ENCODE assay signal across 9 mouse cellular contexts in genomic region chr16:37777796-37778475, GRCm38 (mm10). TPM values are rescaled to one million over a fixed set of nuclear protein-coding genes. Genes with fewer than 3 reads are reported as not detected.
DNase-seq lines count a peak whose midpoint lies in the region; ATAC-seq and TF ChIP-seq lines count a peak whose summit lies in the region.
"Had no signal": no experiment of that assay in that cellular context is flagged by ENCODE, and none has a peak within 500 bp of the region (broad histone marks: within the 10 kb centered on the region; RNA-seq: fewer than 3 reads in every experiment).

No protein-coding gene starts in this region.

- H3K79me2 ChIP-seq in liver, adult 2 months (ENCODE audit: control insufficient read depth, insufficient read depth, low read length), result no peaks in the 10 kb centered on the region

- no peak overlapping the region for H3K9ac ChIP-seq in liver, adult 2 months (ENCODE audit: low read depth, low read length)
- peak overlapping the region; percentile 89 for H3K9ac ChIP-seq in forebrain, embryonic 13.5 days
- peak overlapping the region; percentile 93 for H3K9ac ChIP-seq in limb, embryonic 14.5 days (ENCODE audit: low read depth, low read length, severe bottlenecking)
- H3K9ac ChIP-seq in stomach, embryonic 14.5 days (replicated peaks; ENCODE audit: low read depth, low read length), result peak overlapping the region; percentile 93

- ATAC-seq in forebrain, embryonic 13.5 days, result no peak
- ATAC-seq in limb, embryonic 14.5 days (ENCODE audit: low FRiP score, low read depth), result peak; percentile 76
- ATAC-seq in stomach, embryonic 14.5 days (ENCODE audit: insufficient number of reproducible peaks, insufficient read depth, low FRiP score, low read depth), result no peak

- no peak overlapping the region for H3K27ac ChIP-seq in liver, adult 2 months (replicated peaks; ENCODE audit: insufficient read depth, low read depth, low read length)
- H3K27ac ChIP-seq in forebrain, embryonic 13.5 days, result peak overlapping the region; percentile 51; the same call in 1 of the 2 replicates
- peak overlapping the region; percentile 94 for H3K27ac ChIP-seq in limb, embryonic 14.5 days (replicated peaks; ENCODE audit: low read depth, low read length)
- peak overlapping the region; percentile 93 for H3K27ac ChIP-seq in stomach, embryonic 14.5 days (ENCODE audit: low read length)

- no peaks in the 10 kb centered on the region for H3K4me1 ChIP-seq in liver, adult 2 months (ENCODE audit: control insufficient read depth, insufficient read depth, low read length)
- H3K4me1 ChIP-seq in forebrain, embryonic 13.5 days, result peaks cover 34% of the 10 kb centered on the region
- peaks cover 24% of the 10 kb centered on the region for H3K4me1 ChIP-seq in limb, embryonic 14.5 days (ENCODE audit: control insufficient read depth, insufficient read depth, low read length)
- H3K4me1 ChIP-seq in stomach, embryonic 14.5 days (ENCODE audit: control insufficient read depth, insufficient read depth, low read length), result peaks cover 16% of the 10 kb centered on the region

- no peaks in the 10 kb centered on the region for H3K36me3 ChIP-seq in liver, adult 2 months (ENCODE audit: control insufficient read depth, insufficient read depth, low read length)
- H3K36me3 ChIP-seq in forebrain, embryonic 13.5 days (ENCODE audit: poor library complexity, severe bottlenecking), result no peaks in the 10 kb centered on the region
- H3K36me3 ChIP-seq in limb, embryonic 14.5 days (ENCODE audit: control insufficient read depth, insufficient read depth, low read length), result peaks cover 23% of the 10 kb centered on the region
- H3K36me3 ChIP-seq in stomach, embryonic 14.5 days (ENCODE audit: control insufficient read depth, insufficient read depth, low read length), result 0 out of 2 replicates have a peak, but pooled peaks cover 3% of the 10 kb centered on the region

- TF ChIP-seq POLR2A in liver, adult 2 months (IDR thresholded peaks at IDR 0.05; ENCODE audit: extremely low read depth, insufficient read depth, low read length), result no peak
- no peak for TF ChIP-seq POLR2A in limb, embryonic 14.5 days (IDR thresholded peaks at IDR 0.05; ENCODE audit: borderline replicate concordance, extremely low read depth, insufficient read depth, insufficient read length)

- peaks cover 4% of the 10 kb centered on the region; the same call in 1 of the 2 replicates for H3K27me3 ChIP-seq in liver, adult 2 months (ENCODE audit: control insufficient read depth, insufficient read depth, low read length)
- no peaks in the 10 kb centered on the region for H3K27me3 ChIP-seq in forebrain, embryonic 13.5 days
- no peaks in the 10 kb centered on the region for H3K27me3 ChIP-seq in limb, embryonic 14.5 days (ENCODE audit: control insufficient read depth, insufficient read depth, low read length)
- H3K27me3 ChIP-seq in stomach, embryonic 14.5 days (ENCODE audit: control insufficient read depth, insufficient read depth, low read length), result no peaks in the 10 kb centered on the region

- H3K4me2 ChIP-seq in forebrain, embryonic 13.5 days, result peak overlapping the region; percentile 95
- peak overlapping the region; percentile 66 for H3K4me2 ChIP-seq in limb, embryonic 14.5 days (replicated peaks; ENCODE audit: low read depth, low read length, severe bottlenecking)
- peak overlapping the region; percentile 37 for H3K4me2 ChIP-seq in stomach, embryonic 14.5 days (replicated peaks; ENCODE audit: low read depth, low read length)

- H3K4me3 ChIP-seq in liver, adult 2 months (ENCODE audit: insufficient read depth, low read depth, low read length), result 0 out of 2 replicates have a peak overlapping the region, but pooled peaks have one; percentile 3
- peak overlapping the region; percentile 73 for H3K4me3 ChIP-seq in forebrain, embryonic 13.5 days
- H3K4me3 ChIP-seq in limb, embryonic 14.5 days (replicated peaks; ENCODE audit: low read length), result peak overlapping the region; percentile 90
- peak overlapping the region; percentile 92 for H3K4me3 ChIP-seq in stomach, embryonic 14.5 days (ENCODE audit: low read depth, low read length)

- no peak for DNase-seq in liver, adult 2 months (ENCODE audit: extremely low read depth, low read depth, low spot score)
- no peak for DNase-seq in liver
- DNase-seq in limb, embryonic 14.5 days (ENCODE audit: low spot score), result peak; percentile 97
- DNase-seq in spleen, adult 18-20 months, result no peak
- no peak for DNase-seq in right cerebral cortex, postnatal 14 days
- no peak for DNase-seq in urinary bladder, adult 2 months (ENCODE audit: low spot score)
- DNase-seq: gastrocnemius, postnatal 36 days had no signal

- 54% methylated on average over 4 of the region's 4 CpGs for WGBS in liver, adult 2 months
- 13% methylated on average over 4 of the region's 4 CpGs for WGBS in forebrain, embryonic 13.5 days
- WGBS in limb, embryonic 14.5 days, result 2% methylated on average over 4 of the region's 4 CpGs
- 4% methylated on average over 4 of the region's 4 CpGs for WGBS in stomach, embryonic 14.5 days

- no peaks in the 10 kb centered on the region for H3K9me3 ChIP-seq in forebrain, embryonic 13.5 days (replicated peaks)
- no peaks in the 10 kb centered on the region for H3K9me3 ChIP-seq in limb, embryonic 14.5 days (ENCODE audit: control insufficient read depth, low read length)
- no peaks in the 10 kb centered on the region for H3K9me3 ChIP-seq in stomach, embryonic 14.5 days (ENCODE audit: control insufficient read depth, low read depth, low read length)

- no peak for TF ChIP-seq CTCF in liver, adult 2 months (IDR thresholded peaks at IDR 0.05; ENCODE audit: low read depth, low read length)

RNA-seq across cellular contexts. Expression of gene Fstl1, which starts 1.3 kb away (rescaled TPM):
- total RNA-seq in liver, adult 2 months (2014; rRNA removed), result 4.4 and 5.0 TPM in 2 replicates
- polyA plus RNA-seq in liver, adult 2 months (2012; rRNA removed), result 1.8 and 1.9 TPM in 2 replicates
- 81.8 and 82.7 TPM in 2 replicates for polyA plus RNA-seq in forebrain, embryonic 13.5 days (2015; fragmentation: Nextera tagmentation; extraction: Ambion mirVana)
- polyA plus RNA-seq in limb, embryonic 14.5 days (2012; rRNA removed), result 478 and 520 TPM in 2 replicates
- polyA plus RNA-seq in limb, embryonic 14.5 days (2014; fragmentation: Nextera tagmentation; extraction: Ambion mirVana), result 865 and 910 TPM in 2 replicates
- 519 and 542 TPM in 2 replicates for polyA plus RNA-seq in stomach, embryonic 14.5 days (2014; fragmentation: Nextera tagmentation; extraction: Ambion mirVana)
- polyA plus RNA-seq in urinary bladder, adult 2 months (2012; rRNA removed), result 246 and 266 TPM in 2 replicates

Comparison
In these comparisons a context has a peak if more than half of its experiments do, and no peak if none do; other contexts are left out.
1. H3K4me3 ChIP-seq: peak in every context shown above with its lines; median percentile 92 in stomach, embryonic 14.5 days; 90 in limb, embryonic 14.5 days; 73 in forebrain, embryonic 13.5 days; 3 in liver, adult 2 months.
2. H3K4me2 ChIP-seq: peak in every context shown above with its lines; median percentile 95 in forebrain, embryonic 13.5 days; 66 in limb, embryonic 14.5 days; 37 in stomach, embryonic 14.5 days.
3. RNA of gene Fstl1, which starts 1.3 kb away (polyA plus RNA-seq): 478 to 910 TPM in limb, embryonic 14.5 days, 519 to 542 TPM in stomach, embryonic 14.5 days, 246 to 266 TPM in urinary bladder, adult 2 months and 81.8 to 82.7 TPM in forebrain, embryonic 13.5 days; 1.8 to 1.9 TPM in liver, adult 2 months; every median in the first group is over 10 times any median in the second.